Mouse (Mus musculus) midbrain, embryonic 14.5 days (tissue): ENCODE data around the gene Mga. TPM values are rescaled to one million over a fixed set of nuclear protein-coding genes. Genes with fewer than 3 reads are reported as not detected.

ENCODE experiments used
- ATAC-seq: fragments of 200-750 bp; cut with Nextera tagmentation; 2 replicates; pipeline ENCODE4 v1.8.0; 2017; ENCODE audit warnings: moderate number of reproducible peaks, moderate library complexity; ENCODE audit not compliant: low FRiP score, low TSS enrichment
- DNase-seq: peaks from one replicate; pipeline ENCODE4 v3.0.0-alpha.2; 2015
- H3K27ac ChIP-seq: fragments of 300-500 bp; sonication (generic); replicated peaks from 2 replicates; pipeline ENCODE4 v1.5.1; 2014; ENCODE audit warnings: mild to moderate bottlenecking, low read depth, low read length, moderate library complexity
- H3K27me3 ChIP-seq: fragments of 300-500 bp; sonication (generic); 2 replicates; pipeline ENCODE4 v1.6.1; 2014; ENCODE audit warnings: low read length, control low read depth, mixed read lengths; ENCODE audit not compliant: control insufficient read depth, insufficient read depth
- H3K36me3 ChIP-seq: fragments of 300-500 bp; sonication (generic); 2 replicates; pipeline ENCODE4 v1.6.1; 2014; ENCODE audit warnings: low read length, control low read depth; ENCODE audit not compliant: control insufficient read depth, insufficient read depth
- H3K4me1 ChIP-seq: fragments of 300-500 bp; sonication (generic); 2 replicates; pipeline ENCODE4 v1.6.1; 2014; ENCODE audit warnings: mild to moderate bottlenecking, antibody characterized with exemption, low read length, control low read depth; ENCODE audit not compliant: control insufficient read depth, insufficient read depth
- H3K4me2 ChIP-seq: fragments of 300-500 bp; sonication (generic); 2 replicates; pipeline ENCODE4 v1.6.1; 2014; ENCODE audit warnings: mild to moderate bottlenecking, low read length, moderate library complexity
- H3K4me3 ChIP-seq: fragments of 300-500 bp; sonication (generic); replicated peaks from 2 replicates; pipeline ENCODE4 v1.5.1; 2014; ENCODE audit warnings: low read depth, low read length
- H3K9ac ChIP-seq: fragments of 300-500 bp; sonication (generic); replicated peaks from 2 replicates; pipeline ENCODE4 v1.6.1; 2014; ENCODE audit warnings: mild to moderate bottlenecking, low read length, moderate library complexity
- H3K9me3 ChIP-seq: fragments of 300-500 bp; sonication (generic); 2 replicates; pipeline ENCODE4 v1.6.1; 2016; ENCODE audit warnings: low read length, control low read depth, mixed read lengths; ENCODE audit not compliant: control insufficient read depth
- WGBS: fragments of 180-500 bp; shearing (Covaris S2); extraction: QIAGEN DNeasy Blood & Tissue Kit; methylation state at CpG from one replicate; pipeline ENCODE4 v1.1.7; 2014; 5-methylcytosine and 5-hydroxymethylcytosine counted together
- polyA plus RNA-seq: library from polyadenylated mRNA; unstranded; fragments of >200 nt; fragmentation: Nextera tagmentation; extraction: Ambion mirVana; gene quantifications from 2 replicates; pipeline ENCODE4 v1.2.1, GENCODE M21; 2014

Mga gene
- polyA plus RNA-seq, 1 experiment from 2014 or later = 42.8 TPM

- ATAC-seq (peak; percentile 73), DNase-seq (no peak)
- Histone ChIP-seq H3K27ac (peak within 1 kb of the TSS; percentile 81), H3K4me2 (peak within 1 kb of the TSS; percentile 61), H3K4me1 (peaks cover 20% of the 10 kb centered on the region), H3K9me3 (no peaks in the 10 kb centered on the region), H3K36me3 (no peaks in the 10 kb centered on the region), H3K9ac (peak within 1 kb of the TSS; percentile 84), H3K27me3 (no peaks in the 10 kb centered on the region), H3K4me3 (peak within 1 kb of the TSS; percentile 81)
- WGBS = under 1% methylated on average over 19 of the region's 19 CpGs
These were observed 75.5 kb downstream of the Mga start, which contains the start of gene Mapkbp1 for GRCm38 (mm10) chr2:119972537-119972879. Mapkbp1 (plus strand) TSS chr2:119972699.

- Histone ChIP-seq H3K9me3 (no peaks in the 10 kb centered on the region), H3K9ac (no peak overlapping the region), H3K4me2 (no peak overlapping the region), H3K4me3 (no peak overlapping the region), H3K27ac (no peak overlapping the region), H3K4me1 (peaks cover 11% of the 10 kb centered on the region; the same call in 1 of the 2 replicates), H3K36me3 (peaks cover 5% of the 10 kb centered on the region; the same call in 1 of the 2 replicates), H3K27me3 (no peaks in the 10 kb centered on the region)
- DNase-seq = no peak
- 94% methylated on average over 7 of the region's 7 CpGs for WGBS
- ATAC-seq = no peak
These were observed 83.4 kb downstream of the Mga start for GRCm38 (mm10) chr2:119980343-119980986.

GRCm38 (mm10) chr2:119981631-119982030 is 84.6 kb downstream of the Mga start:
- Histone ChIP-seq H3K4me1 (peaks cover 11% of the 10 kb centered on the region; the same call in 1 of the 2 replicates), H3K36me3 (peaks cover 5% of the 10 kb centered on the region; the same call in 1 of the 2 replicates), H3K4me2 (no peak overlapping the region), H3K9me3 (no peaks in the 10 kb centered on the region), H3K4me3 (no peak overlapping the region), H3K9ac (no peak overlapping the region), H3K27ac (no peak overlapping the region), H3K27me3 (no peaks in the 10 kb centered on the region)
- ATAC-seq (no peak), DNase-seq (no peak)
- WGBS = 95% methylated on average over 2 of the region's 2 CpGs

- no peak for ATAC-seq
- Histone ChIP-seq H3K4me2 (no peak overlapping the region), H3K9ac (no peak overlapping the region), H3K9me3 (no peaks in the 10 kb centered on the region), H3K27ac (no peak overlapping the region), H3K4me1 (no peaks in the 10 kb centered on the region), H3K36me3 (peaks cover 5% of the 10 kb centered on the region; the same call in 1 of the 2 replicates), H3K4me3 (no peak overlapping the region), H3K27me3 (no peaks in the 10 kb centered on the region)
- DNase-seq = no peak
- 69% methylated on average over 8 of the region's 8 CpGs for WGBS
These were observed 88.8 kb downstream of the Mga start for GRCm38 (mm10) chr2:119985871-119986270.

DNA sequence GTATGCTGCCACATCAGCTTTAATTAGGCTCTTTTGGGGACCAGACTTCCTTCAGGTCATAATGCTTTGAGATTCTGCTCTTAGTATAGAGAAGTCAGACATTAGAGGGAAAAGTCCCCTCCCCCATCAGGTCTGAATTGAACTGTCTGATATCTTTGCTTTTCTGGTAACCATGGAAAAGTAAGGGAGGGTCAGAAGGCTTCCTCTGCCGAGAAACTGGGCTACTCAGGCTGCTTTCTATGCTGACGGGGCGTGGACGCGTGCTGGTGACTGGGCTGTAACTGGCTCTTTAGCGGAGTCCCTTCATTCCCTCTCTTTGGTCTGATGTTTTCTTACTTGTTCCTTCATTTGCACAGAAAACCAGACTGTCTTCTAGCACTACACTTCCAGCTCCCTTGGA is 89.3 kb downstream of the Mga start:
- no peak for DNase-seq
- no peak overlapping the region for H3K4me2 ChIP-seq
- peaks cover 3% of the 10 kb centered on the region; the same call in 1 of the 2 replicates for H3K36me3 ChIP-seq
- H3K27me3 ChIP-seq = no peaks in the 10 kb centered on the region
- H3K4me3 ChIP-seq = no peak overlapping the region
- H3K9ac ChIP-seq = no peak overlapping the region
- H3K27ac ChIP-seq = no peak overlapping the region
- no peaks in the 10 kb centered on the region for H3K9me3 ChIP-seq
- H3K4me1 ChIP-seq = no peaks in the 10 kb centered on the region
- WGBS = 66% methylated on average over 6 of the region's 6 CpGs
- ATAC-seq = no peak

DNA sequence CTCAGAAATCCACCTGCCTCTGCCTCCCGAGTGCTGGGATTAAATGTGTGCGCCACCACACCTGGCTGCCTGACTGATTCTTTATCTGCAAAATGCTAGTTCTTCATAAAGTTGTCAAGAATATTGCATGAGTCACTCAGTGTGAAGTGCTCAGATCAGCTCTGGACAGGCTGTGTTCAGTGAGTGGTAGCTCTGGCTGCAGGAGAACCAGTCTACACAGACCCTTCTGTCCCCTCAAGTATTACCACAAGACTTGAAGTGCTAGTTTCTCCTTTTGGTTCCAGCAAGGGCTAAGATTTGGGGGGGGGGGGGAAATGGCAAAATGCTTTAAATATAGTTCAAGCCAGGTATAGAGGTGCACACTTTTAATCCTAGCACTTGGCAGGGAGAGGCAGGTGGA is 90.4 kb downstream of the Mga start:
- H3K27me3 ChIP-seq = no peaks in the 10 kb centered on the region
- 0 out of 2 replicates have a peak, but pooled peaks cover 2% of the 10 kb centered on the region for H3K36me3 ChIP-seq
- H3K4me2 ChIP-seq = no peak overlapping the region
- no peaks in the 10 kb centered on the region for H3K9me3 ChIP-seq
- no peak overlapping the region for H3K9ac ChIP-seq
- no peak overlapping the region for H3K27ac ChIP-seq
- no peak for DNase-seq
- H3K4me3 ChIP-seq = no peak overlapping the region
- H3K4me1 ChIP-seq = no peaks in the 10 kb centered on the region
- ATAC-seq = no peak
- 96% methylated on average over 2 of the region's 2 CpGs for WGBS

DNA sequence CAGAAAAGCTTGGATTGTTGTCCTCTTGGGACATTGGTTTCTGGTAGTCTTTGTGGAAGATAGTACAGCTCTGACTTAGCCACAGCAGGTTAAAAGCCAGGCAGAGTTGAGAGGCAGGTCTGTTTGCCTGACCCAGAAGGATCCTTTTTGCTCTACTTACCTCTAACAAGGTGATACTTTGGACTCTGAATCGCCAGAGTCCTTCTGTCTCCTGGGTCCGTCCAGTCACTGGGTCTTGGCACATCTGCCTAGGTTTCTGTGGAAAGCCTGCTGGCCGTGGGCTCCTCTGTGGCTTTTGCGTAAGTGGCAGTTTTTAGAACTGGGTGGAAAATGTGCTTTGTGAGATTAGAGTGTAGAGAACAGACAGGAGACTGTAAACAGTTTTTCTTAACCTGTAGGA is 91.9 kb downstream of the Mga start:
- no peak overlapping the region for H3K27ac ChIP-seq

GRCm38 (mm10) chr2:119990881-119991280 is 93.9 kb downstream of the Mga start:
- H3K4me1 ChIP-seq = no peaks in the 10 kb centered on the region
- no peak overlapping the region for H3K4me2 ChIP-seq
- no peak overlapping the region for H3K4me3 ChIP-seq
- ATAC-seq = no peak
- no peaks in the 10 kb centered on the region for H3K27me3 ChIP-seq
- no peak overlapping the region for H3K9ac ChIP-seq
- no peak overlapping the region for H3K27ac ChIP-seq
- no peaks in the 10 kb centered on the region for H3K9me3 ChIP-seq
- no peak for DNase-seq
- 87% methylated on average over 6 of the region's 6 CpGs for WGBS
- H3K36me3 ChIP-seq = no peaks in the 10 kb centered on the region

More for the DNA sequence above, 91.9 kb downstream of the Mga start:
- DNase-seq (no peak), ATAC-seq (no peak)
- Histone ChIP-seq H3K4me2 (no peak overlapping the region), H3K4me3 (no peak overlapping the region), H3K9ac (no peak overlapping the region), H3K4me1 (no peaks in the 10 kb centered on the region), H3K9me3 (no peaks in the 10 kb centered on the region), H3K27me3 (no peaks in the 10 kb centered on the region), H3K36me3 (no peaks in the 10 kb centered on the region)
- WGBS = 89% methylated on average over 4 of the region's 4 CpGs

DNA sequence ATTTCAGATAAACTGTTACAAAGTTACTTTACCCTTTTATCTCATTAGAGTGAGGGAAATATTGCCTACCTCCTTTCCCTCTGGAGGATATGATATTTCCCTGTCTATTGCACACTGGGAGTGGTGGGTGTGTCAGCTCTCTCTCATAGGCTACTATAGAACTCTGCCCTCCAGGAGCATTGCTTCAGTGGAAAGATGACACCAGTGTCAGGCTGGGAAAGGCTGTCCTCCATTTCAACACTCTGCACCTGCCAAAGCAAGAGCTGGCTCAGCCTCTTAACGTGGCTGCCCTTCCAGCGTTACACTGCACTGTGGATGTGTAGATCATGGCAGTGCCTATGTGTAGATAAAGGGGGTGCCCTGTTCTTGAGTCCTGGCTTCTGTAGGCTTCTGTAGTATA is 95.3 kb downstream of the Mga start:
- Histone ChIP-seq H3K4me3 (no peak overlapping the region), H3K4me1 (no peaks in the 10 kb centered on the region), H3K4me2 (no peak overlapping the region), H3K27ac (no peak overlapping the region), H3K27me3 (no peaks in the 10 kb centered on the region), H3K9ac (no peak overlapping the region), H3K9me3 (no peaks in the 10 kb centered on the region), H3K36me3 (no peaks in the 10 kb centered on the region)
- no peak for ATAC-seq
- WGBS = 96% methylated on average over 2 of the region's 2 CpGs
- no peak for DNase-seq
